Mouse (Mus musculus): ENCODE results near the gene Wnt7b. TPM values are rescaled to one million over a fixed set of nuclear protein-coding genes. Genes with fewer than 3 reads are reported as not detected.

The Wnt7b gene
- polyA plus RNA-seq, 1 experiment: 3.4 TPM

GRCm38 (mm10) chr15:85574086-85574485 is 8.2 kb downstream of the Wnt7b start:
- Histone ChIP-seq H3K27me3 (ENCODE audit: control insufficient read depth, insufficient read depth, low read length) (peaks cover 7% of the 10 kb centered on the region; the same call in 1 of the 2 replicates), H3K4me3 (ENCODE audit: control insufficient read depth, insufficient read depth, low read length) (no peak overlapping the region), H3K4me1 (replicated peaks; ENCODE audit: control insufficient read depth, insufficient read depth, low read length) (no peaks in the 10 kb centered on the region), H3K36me3 (ENCODE audit: control insufficient read depth, insufficient read depth, low read length) (no peaks in the 10 kb centered on the region), H3K27ac (ENCODE audit: control insufficient read depth, insufficient read depth, low read length) (no peak overlapping the region)
- DNase-seq: no peak
- TF ChIP-seq POLR2A (IDR thresholded peaks at IDR 0.05; ENCODE audit: control insufficient read depth, extremely low read depth, insufficient read depth, low read length, poor library complexity): no peak
- 34% methylated on average over 5 of the region's 5 CpGs for WGBS

- no peaks in the 10 kb centered on the region for H3K4me1 ChIP-seq (replicated peaks; ENCODE audit: control insufficient read depth, insufficient read depth, low read length)
- WGBS: 80% methylated on average over 8 of the region's 8 CpGs
- TF ChIP-seq CTCF (IDR thresholded peaks at IDR 0.05; ENCODE audit: borderline replicate concordance, control insufficient read depth, extremely low read depth, insufficient read depth, low read length, poor library complexity) (no peak), POLR2A (IDR thresholded peaks at IDR 0.05; ENCODE audit: control insufficient read depth, extremely low read depth, insufficient read depth, low read length, poor library complexity) (no peak)
- no peak overlapping the region for H3K27ac ChIP-seq (ENCODE audit: control insufficient read depth, insufficient read depth, low read length)
- no peak for DNase-seq
- H3K36me3 ChIP-seq (ENCODE audit: control insufficient read depth, insufficient read depth, low read length): no peaks in the 10 kb centered on the region
- H3K27me3 ChIP-seq (ENCODE audit: control insufficient read depth, insufficient read depth, low read length): peaks cover 7% of the 10 kb centered on the region; the same call in 1 of the 2 replicates
- no peak overlapping the region for H3K4me3 ChIP-seq (ENCODE audit: control insufficient read depth, insufficient read depth, low read length)
Measured at GRCm38 (mm10) chr15:85572619-85573254, 9.5 kb downstream of the Wnt7b start.

- no peaks in the 10 kb centered on the region for H3K4me1 ChIP-seq (replicated peaks; ENCODE audit: control insufficient read depth, insufficient read depth, low read length)
- no peaks in the 10 kb centered on the region for H3K36me3 ChIP-seq (ENCODE audit: control insufficient read depth, insufficient read depth, low read length)
- peaks cover 3% of the 10 kb centered on the region; the same call in 1 of the 2 replicates for H3K27me3 ChIP-seq (ENCODE audit: control insufficient read depth, insufficient read depth, low read length)
- TF ChIP-seq POLR2A (IDR thresholded peaks at IDR 0.05; ENCODE audit: control insufficient read depth, extremely low read depth, insufficient read depth, low read length, poor library complexity) (no peak), CTCF (IDR thresholded peaks at IDR 0.05; ENCODE audit: borderline replicate concordance, control insufficient read depth, extremely low read depth, insufficient read depth, low read length, poor library complexity) (no peak)
- H3K27ac ChIP-seq (ENCODE audit: control insufficient read depth, insufficient read depth, low read length): no peak overlapping the region
- no peak overlapping the region for H3K4me3 ChIP-seq (ENCODE audit: control insufficient read depth, insufficient read depth, low read length)
- no peak for DNase-seq
- WGBS: 32% methylated on average over 8 of the region's 8 CpGs
Measured at GRCm38 (mm10) chr15:85569995-85570734, 12.1 kb downstream of the Wnt7b start.

- no peaks in the 10 kb centered on the region for H3K4me1 ChIP-seq (replicated peaks; ENCODE audit: control insufficient read depth, insufficient read depth, low read length)
- no peak for DNase-seq
- H3K36me3 ChIP-seq (ENCODE audit: control insufficient read depth, insufficient read depth, low read length): no peaks in the 10 kb centered on the region
- H3K27ac ChIP-seq (ENCODE audit: control insufficient read depth, insufficient read depth, low read length): no peak overlapping the region
- no peak overlapping the region for H3K4me3 ChIP-seq (ENCODE audit: control insufficient read depth, insufficient read depth, low read length)
- WGBS: 80% methylated on average over 2 of the region's 2 CpGs
- TF ChIP-seq POLR2A (IDR thresholded peaks at IDR 0.05; ENCODE audit: control insufficient read depth, extremely low read depth, insufficient read depth, low read length, poor library complexity) (no peak), CTCF (IDR thresholded peaks at IDR 0.05; ENCODE audit: borderline replicate concordance, control insufficient read depth, extremely low read depth, insufficient read depth, low read length, poor library complexity) (no peak)
- no peaks in the 10 kb centered on the region for H3K27me3 ChIP-seq (ENCODE audit: control insufficient read depth, insufficient read depth, low read length)
Measured at GRCm38 (mm10) chr15:85569167-85569797, 13.0 kb downstream of the Wnt7b start.

- H3K27ac ChIP-seq (ENCODE audit: control insufficient read depth, insufficient read depth, low read length): no peak overlapping the region
- no peaks in the 10 kb centered on the region for H3K27me3 ChIP-seq (ENCODE audit: control insufficient read depth, insufficient read depth, low read length)
- DNase-seq: no peak
- no peaks in the 10 kb centered on the region for H3K4me1 ChIP-seq (replicated peaks; ENCODE audit: control insufficient read depth, insufficient read depth, low read length)
- TF ChIP-seq POLR2A (IDR thresholded peaks at IDR 0.05; ENCODE audit: control insufficient read depth, extremely low read depth, insufficient read depth, low read length, poor library complexity) (no peak), CTCF (IDR thresholded peaks at IDR 0.05; ENCODE audit: borderline replicate concordance, control insufficient read depth, extremely low read depth, insufficient read depth, low read length, poor library complexity) (no peak)
- no peak overlapping the region for H3K4me3 ChIP-seq (ENCODE audit: control insufficient read depth, insufficient read depth, low read length)
- WGBS: 96% methylated on average over 3 of the region's 3 CpGs
- no peaks in the 10 kb centered on the region for H3K36me3 ChIP-seq (ENCODE audit: control insufficient read depth, insufficient read depth, low read length)
Measured at GRCm38 (mm10) chr15:85568402-85568801, 13.9 kb downstream of the Wnt7b start.

GRCm38 (mm10) chr15:85564966-85565365 is 17.3 kb downstream of the Wnt7b start:
- Histone ChIP-seq H3K4me1 (replicated peaks; ENCODE audit: control insufficient read depth, insufficient read depth, low read length) (no peaks in the 10 kb centered on the region), H3K27ac (ENCODE audit: control insufficient read depth, insufficient read depth, low read length) (no peak overlapping the region), H3K36me3 (ENCODE audit: control insufficient read depth, insufficient read depth, low read length) (no peaks in the 10 kb centered on the region), H3K27me3 (ENCODE audit: control insufficient read depth, insufficient read depth, low read length) (no peaks in the 10 kb centered on the region), H3K4me3 (ENCODE audit: control insufficient read depth, insufficient read depth, low read length) (no peak overlapping the region)
- no peak for TF ChIP-seq POLR2A (IDR thresholded peaks at IDR 0.05; ENCODE audit: control insufficient read depth, extremely low read depth, insufficient read depth, low read length, poor library complexity)
- TF ChIP-seq CTCF (IDR thresholded peaks at IDR 0.05; ENCODE audit: borderline replicate concordance, control insufficient read depth, extremely low read depth, insufficient read depth, low read length, poor library complexity): no peak
- 90% methylated on average over 5 of the region's 5 CpGs for WGBS
- no peak for DNase-seq

Measured in thymus, adult 2 months (tissue).